Mouse (Mus musculus) spleen, adult 12 weeks (tissue): ENCODE data around the gene Nlrp9c.
"Not testable (repeated sequence)": the region's sequence is repeated elsewhere in the genome, so short reads cannot be mapped to it uniquely, and the experiment has no call there.

ENCODE experiments used
- DNase-seq: peaks from one replicate; pipeline ENCODE4 v3.0.0; 2022; ENCODE audit warnings: low spot score

The Nlrp9c gene

GRCm38 (mm10) chr7:26403600-26403999 is at the start of gene Nlrp9c:
Gene Nlrp9c (minus strand): TSS chr7:26403700.
- not testable (repeated sequence) for DNase-seq

- DNase-seq, result no peak
Observed at GRCm38 (mm10) chr7:26434813-26435212, 31.3 kb upstream of the Nlrp9c start, which contains the start of gene Nlrp4a. Gene Nlrp4a (plus strand): TSS chr7:26435113.

- not testable (repeated sequence) for DNase-seq
Observed at GRCm38 (mm10) chr7:26391811-26392210, 11.7 kb downstream of the Nlrp9c start.

- DNase-seq, result not testable (repeated sequence)
Observed at GRCm38 (mm10) chr7:26391137-26391536, 12.4 kb downstream of the Nlrp9c start.

GRCm38 (mm10) chr7:26386691-26387090 is 16.8 kb downstream of the Nlrp9c start:
- not testable (repeated sequence) for DNase-seq

GRCm38 (mm10) chr7:26380807-26381206 is 22.7 kb downstream of the Nlrp9c start:
- DNase-seq, result no peak

GRCm38 (mm10) chr7:26373221-26373620 is 30.3 kb downstream of the Nlrp9c start:
- DNase-seq, result not testable (repeated sequence)

GRCm38 (mm10) chr7:26356719-26357118 is 46.8 kb downstream of the Nlrp9c start:
- not testable (repeated sequence) for DNase-seq

GRCm38 (mm10) chr7:26352258-26352657 is 51.2 kb downstream of the Nlrp9c start:
- DNase-seq, result not testable (repeated sequence)

GRCm38 (mm10) chr7:26350177-26350576 is 53.3 kb downstream of the Nlrp9c start:
- DNase-seq, result not testable (repeated sequence)

GRCm38 (mm10) chr7:26320361-26320760 is 83.1 kb downstream of the Nlrp9c start:
- not testable (repeated sequence) for DNase-seq

GRCm38 (mm10) chr7:26315809-26316208 is 87.7 kb downstream of the Nlrp9c start:
- DNase-seq, result not testable (repeated sequence)

GRCm38 (mm10) chr7:26315194-26315593 is 88.3 kb downstream of the Nlrp9c start:
- DNase-seq, result not testable (repeated sequence)

- DNase-seq, result not testable (repeated sequence)
Observed at GRCm38 (mm10) chr7:26311786-26312185, 91.7 kb downstream of the Nlrp9c start.

GRCm38 (mm10) chr7:26306926-26307325 is 96.6 kb downstream of the Nlrp9c start, which contains the start of gene Cyp2a4:
Gene Cyp2a4 (plus strand): TSS chr7:26307169.
- not testable (repeated sequence) for DNase-seq

- DNase-seq, result not testable (repeated sequence)
Observed at GRCm38 (mm10) chr7:26303429-26304166, 99.9 kb downstream of the Nlrp9c start.
